Mouse (Mus musculus) left cerebral cortex, postnatal 10 days (tissue): Measurements from ENCODE around the gene Gpx5. TPM values are rescaled to one million over a fixed set of nuclear protein-coding genes. Genes with fewer than 3 reads are reported as not detected.
"Not testable (repeated sequence)": the region's sequence is repeated elsewhere in the genome, so short reads cannot be mapped to it uniquely, and the experiment has no call there.

Source experiments
- DNase-seq, 2 experiments: peaks; one replicate each; pipeline ENCODE4 v3.0.0; 2021 to 2022; ENCODE audit warnings: low spot score in 2 of 2, mixed read lengths in 1 of 2; ENCODE audit errors: extremely low spot score in 1 of 2
- intact Hi-C: fragments of 180-260 bp; cut with DNase I; formaldehyde crosslinking; loops from one replicate; pipeline ENCODE4 v1.15.1; 2025
- total RNA-seq, 2 experiments: library from RNA; stranded (reverse); gene quantifications; 2 replicates each; pipeline ENCODE4 v1.2.3; 2021

Gene Gpx5
- total RNA-seq, 2 experiments from 2014 or later, result not detected

GRCm38 (mm10) chr13:21275021-21275814, 17.3 kb downstream of the Gpx5 start:
- intact Hi-C loops, result loop anchor here (5.0 kb wide), 4 partner anchors 47 to 103 kb away; no protein-coding TSS in a partner anchor
- DNase-seq, result peak in 1 of 2 experiments; percentile 26

- intact Hi-C loops, result no loop called here
These were observed 24.3 kb downstream of the Gpx5 start for GRCm38 (mm10) chr13:21268262-21268661.

GRCm38 (mm10) chr13:21267541-21267940, 25.0 kb downstream of the Gpx5 start:
- DNase-seq, result no peak
- intact Hi-C loops, result no loop called here

More at GRCm38 (mm10) chr13:21268262-21268661, 24.3 kb downstream of the Gpx5 start:
- no peak for DNase-seq

GRCm38 (mm10) chr13:21265736-21266135, 26.8 kb downstream of the Gpx5 start:
- no peak for DNase-seq
- intact Hi-C loops, result no loop called here

GRCm38 (mm10) chr13:21264366-21264765, 28.2 kb downstream of the Gpx5 start:
- DNase-seq, result no peak
- intact Hi-C loops, result no loop called here

- intact Hi-C loops, result no loop called here
- DNase-seq, result no peak
These were observed 28.6 kb downstream of the Gpx5 start for GRCm38 (mm10) chr13:21263910-21264309.

- no peak for DNase-seq
- intact Hi-C loops, result no loop called here
These were observed 29.6 kb downstream of the Gpx5 start for GRCm38 (mm10) chr13:21262787-21263461.

GRCm38 (mm10) chr13:21260289-21260688, 32.2 kb downstream of the Gpx5 start:
- intact Hi-C loops, result no loop called here
- no peak for DNase-seq

- DNase-seq, result peak in 1 of 2 experiments; percentile 56
- intact Hi-C loops, result no loop called here
These were observed 32.8 kb downstream of the Gpx5 start for GRCm38 (mm10) chr13:21259677-21260113.

- DNase-seq, result no peak
- intact Hi-C loops, result no loop called here
These were observed 33.3 kb downstream of the Gpx5 start for GRCm38 (mm10) chr13:21259171-21259631.

- intact Hi-C loops, result no loop called here
These were observed 34.0 kb downstream of the Gpx5 start for GRCm38 (mm10) chr13:21258524-21258923.

GRCm38 (mm10) chr13:21253986-21254385, 38.5 kb downstream of the Gpx5 start:
- intact Hi-C loops, result no loop called here
- peak in 1 of 2 experiments; percentile 30 for DNase-seq

More at GRCm38 (mm10) chr13:21258524-21258923, 34.0 kb downstream of the Gpx5 start:
- DNase-seq, result no peak

GRCm38 (mm10) chr13:21253569-21253968, 39.0 kb downstream of the Gpx5 start:
- DNase-seq, result no peak
- intact Hi-C loops, result no loop called here

GRCm38 (mm10) chr13:21253040-21253439, 39.5 kb downstream of the Gpx5 start:
- intact Hi-C loops, result no loop called here
- DNase-seq, result no peak

GRCm38 (mm10) chr13:21250074-21250681, 42.4 kb downstream of the Gpx5 start:
- intact Hi-C loops, result no loop called here

GRCm38 (mm10) chr13:21249022-21249421, 43.5 kb downstream of the Gpx5 start:
- DNase-seq, result no peak

More at GRCm38 (mm10) chr13:21250074-21250681, 42.4 kb downstream of the Gpx5 start:
- DNase-seq, result no peak

GRCm38 (mm10) chr13:21246276-21246675, 46.3 kb downstream of the Gpx5 start:
- DNase-seq, result no peak
- intact Hi-C loops, result no loop called here

More at GRCm38 (mm10) chr13:21249022-21249421, 43.5 kb downstream of the Gpx5 start:
- intact Hi-C loops, result no loop called here

GRCm38 (mm10) chr13:21244967-21245366, 47.6 kb downstream of the Gpx5 start:
- DNase-seq, intact Hi-C loops: not testable (repeated sequence)

GRCm38 (mm10) chr13:21244089-21244488, 48.4 kb downstream of the Gpx5 start:
- no peak for DNase-seq
- intact Hi-C loops, result no loop called here
